Mouse (Mus musculus): ENCODE results near the gene Lpcat4. TPM values are rescaled to one million over a fixed set of nuclear protein-coding genes. Genes with fewer than 3 reads are reported as not detected.

Gene Lpcat4
- polyA plus RNA-seq, 1 experiment from 2014 or later, result 18.5 TPM

- Histone ChIP-seq H3K9ac (peak overlapping the region; percentile 91), H3K27me3 (peaks cover 7% of the 10 kb centered on the region; the same call in 1 of the 2 replicates), H3K4me2 (peak overlapping the region; percentile 82), H3K4me3 (peak overlapping the region; percentile 81), H3K27ac (replicated peaks) (peak overlapping the region; percentile 98), H3K9me3 (no peaks in the 10 kb centered on the region), H3K4me1 (replicated peaks) (peaks cover 12% of the 10 kb centered on the region), H3K36me3 (peaks cover 21% of the 10 kb centered on the region)
- peak; percentile 78 for ATAC-seq (ENCODE audit: low read depth)
- WGBS, result 0% methylated on average over 28 of the region's 28 CpGs
These were observed 860 bp downstream of the Lpcat4 start for GRCm38 (mm10) chr2:112239935-112240721.

DNA sequence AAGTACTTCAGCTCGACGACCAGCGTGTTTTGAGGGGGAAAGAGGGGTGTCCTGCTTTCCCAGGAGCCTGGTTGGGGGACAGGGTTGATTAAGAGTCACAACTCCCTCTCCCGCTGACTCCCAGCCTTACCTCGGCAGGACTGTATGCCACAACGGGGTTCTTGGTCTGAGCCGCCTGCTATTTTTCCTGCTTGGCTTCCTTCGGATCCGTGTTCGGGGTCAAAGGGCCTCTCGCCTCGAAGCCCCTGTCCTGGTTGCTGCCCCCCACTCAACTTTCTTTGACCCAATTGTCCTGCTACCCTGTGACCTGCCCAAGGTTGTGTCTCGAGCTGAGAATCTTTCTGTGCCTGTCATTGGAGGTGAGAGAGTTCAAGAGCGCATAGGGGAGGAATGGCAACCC lies 2.5 kb downstream of the Lpcat4 start:
- H3K27ac ChIP-seq (replicated peaks), result no peak overlapping the region
- peaks cover 7% of the 10 kb centered on the region; the same call in 1 of the 2 replicates for H3K27me3 ChIP-seq
- H3K4me2 ChIP-seq, result no peak overlapping the region
- H3K9me3 ChIP-seq, result no peaks in the 10 kb centered on the region
- 87% methylated on average over 14 of the region's 14 CpGs for WGBS
- peaks cover 37% of the 10 kb centered on the region for H3K36me3 ChIP-seq
- H3K9ac ChIP-seq, result no peak overlapping the region
- peaks cover 12% of the 10 kb centered on the region for H3K4me1 ChIP-seq (replicated peaks)
- no peak for ATAC-seq (ENCODE audit: low read depth)
- H3K4me3 ChIP-seq, result no peak overlapping the region

GRCm38 (mm10) chr2:112245307-112245706 lies 6.0 kb downstream of the Lpcat4 start:
- Histone ChIP-seq H3K27ac (replicated peaks) (no peak overlapping the region), H3K4me2 (no peak overlapping the region), H3K4me1 (replicated peaks) (peaks cover 11% of the 10 kb centered on the region), H3K36me3 (peaks cover 50% of the 10 kb centered on the region), H3K27me3 (no peaks in the 10 kb centered on the region), H3K9me3 (no peaks in the 10 kb centered on the region), H3K9ac (no peak overlapping the region), H3K4me3 (no peak overlapping the region)
- no peak for ATAC-seq (ENCODE audit: low read depth)
- 94% methylated on average over 5 of the region's 5 CpGs for WGBS

GRCm38 (mm10) chr2:112246193-112246592 lies 6.9 kb downstream of the Lpcat4 start:
- peaks cover 50% of the 10 kb centered on the region for H3K36me3 ChIP-seq
- H3K9ac ChIP-seq, result no peak overlapping the region
- H3K4me2 ChIP-seq, result no peak overlapping the region
- H3K4me3 ChIP-seq, result no peak overlapping the region
- no peaks in the 10 kb centered on the region for H3K27me3 ChIP-seq
- H3K4me1 ChIP-seq (replicated peaks), result peaks cover 2% of the 10 kb centered on the region
- H3K27ac ChIP-seq (replicated peaks), result no peak overlapping the region
- 89% methylated on average over 6 of the region's 6 CpGs for WGBS
- no peak for ATAC-seq (ENCODE audit: low read depth)
- no peaks in the 10 kb centered on the region for H3K9me3 ChIP-seq

GRCm38 (mm10) chr2:112247323-112247722 lies 8.1 kb downstream of the Lpcat4 start:
- Histone ChIP-seq H3K4me3 (no peak overlapping the region), H3K36me3 (peaks cover 50% of the 10 kb centered on the region), H3K4me1 (replicated peaks) (no peaks in the 10 kb centered on the region), H3K4me2 (no peak overlapping the region), H3K9me3 (no peaks in the 10 kb centered on the region), H3K27me3 (no peaks in the 10 kb centered on the region), H3K9ac (no peak overlapping the region), H3K27ac (replicated peaks) (no peak overlapping the region)
- ATAC-seq (ENCODE audit: low read depth), result no peak
- WGBS, result 87% methylated on average over 10 of the region's 10 CpGs

- no peak overlapping the region for H3K4me3 ChIP-seq
- H3K27me3 ChIP-seq, result no peaks in the 10 kb centered on the region
- no peak for ATAC-seq (ENCODE audit: low read depth)
- H3K9ac ChIP-seq, result no peak overlapping the region
- no peaks in the 10 kb centered on the region for H3K9me3 ChIP-seq
- no peak overlapping the region for H3K27ac ChIP-seq (replicated peaks)
- no peaks in the 10 kb centered on the region for H3K4me1 ChIP-seq (replicated peaks)
- peaks cover 31% of the 10 kb centered on the region for H3K36me3 ChIP-seq
- no peak overlapping the region for H3K4me2 ChIP-seq
- 89% methylated on average over 10 of the region's 10 CpGs for WGBS
These were observed 10.6 kb downstream of the Lpcat4 start for GRCm38 (mm10) chr2:112249780-112250453.

DNA sequence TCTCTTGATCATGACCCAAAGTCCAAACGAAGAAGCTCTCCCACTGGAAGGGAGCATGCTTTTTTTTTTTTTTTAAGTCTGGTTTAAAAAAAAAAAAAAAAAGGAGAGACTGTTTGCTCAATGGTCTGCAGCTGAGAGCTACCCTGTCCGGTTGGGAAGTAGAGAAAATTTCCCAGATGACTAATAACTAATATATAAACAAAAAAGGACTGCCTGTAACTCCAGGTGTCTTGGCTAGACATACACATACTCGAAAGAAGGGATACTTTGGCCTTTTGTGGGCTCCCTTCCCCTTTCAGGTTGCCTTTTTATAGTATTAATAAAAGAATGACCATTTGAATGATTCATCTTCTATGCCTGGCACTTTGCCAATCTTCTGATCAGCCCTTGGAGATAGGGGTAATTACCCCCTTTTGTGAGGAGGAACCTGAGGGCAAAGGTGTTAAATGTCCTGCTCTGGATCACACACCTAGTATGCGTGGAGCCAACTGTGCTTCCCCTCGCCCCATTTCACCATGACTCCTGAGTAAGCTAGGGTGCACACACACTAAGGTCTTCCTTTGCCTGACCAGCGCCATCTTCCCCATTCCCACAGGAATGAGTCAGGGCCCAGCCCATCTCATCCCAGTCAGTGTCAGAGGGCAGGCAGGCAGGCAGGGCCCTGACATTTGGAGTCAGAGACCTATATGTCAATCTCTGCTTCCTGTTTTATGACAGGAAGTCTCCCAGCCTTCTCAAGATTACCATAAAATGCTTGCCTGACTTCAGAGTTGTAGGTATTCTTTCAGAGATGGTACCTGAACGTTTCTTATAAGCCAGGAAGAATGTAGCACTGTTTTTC lies 15.6 kb downstream of the Lpcat4 start:
- Histone ChIP-seq H3K36me3 (no peaks in the 10 kb centered on the region), H3K27me3 (no peaks in the 10 kb centered on the region), H3K9ac (no peak overlapping the region), H3K27ac (replicated peaks) (no peak overlapping the region), H3K4me1 (replicated peaks) (no peaks in the 10 kb centered on the region), H3K4me2 (no peak overlapping the region), H3K9me3 (no peaks in the 10 kb centered on the region), H3K4me3 (no peak overlapping the region)
- WGBS, result 73% methylated on average over 7 of the region's 7 CpGs
- ATAC-seq (ENCODE audit: low read depth), result no peak

DNA sequence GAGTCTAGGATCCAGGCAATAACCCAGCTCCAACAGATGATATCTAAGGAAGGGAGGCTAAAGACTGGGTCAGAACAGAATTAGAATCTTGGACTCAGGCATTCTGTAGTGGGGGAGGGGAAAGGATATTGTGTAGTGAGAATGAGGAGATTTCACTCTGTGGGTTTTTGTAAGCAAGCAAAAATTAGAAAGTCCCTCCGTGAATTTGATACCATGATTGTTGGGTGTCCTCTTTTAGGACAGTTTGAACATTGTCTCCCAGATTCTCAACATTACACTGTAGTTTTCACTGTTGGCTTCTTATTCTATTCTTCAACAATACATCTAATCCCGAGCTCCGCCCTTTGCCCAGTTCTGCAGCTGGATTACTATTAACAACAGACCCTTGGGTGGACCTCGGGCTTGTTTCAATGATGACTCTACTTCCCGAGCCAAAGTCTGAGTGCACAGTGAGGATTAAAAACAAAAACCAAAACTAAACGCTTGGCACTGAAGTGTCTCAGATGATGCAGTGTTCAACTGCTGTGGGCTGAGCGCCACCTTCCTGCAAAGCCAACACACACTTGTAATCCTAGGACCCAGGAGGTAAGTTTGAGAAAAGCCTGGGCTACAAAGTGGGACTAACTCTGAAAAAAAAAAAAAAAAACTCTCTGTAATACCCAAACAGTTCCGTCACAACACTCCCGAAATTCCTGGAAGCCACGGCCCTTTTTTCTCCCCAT lies 20.1 kb downstream of the Lpcat4 start, which contains the start of gene Nutm1:
Gene Nutm1, minus strand, starts transcription at position 51 of the 722 bp plus-strand sequence.
- H3K36me3 ChIP-seq, result no peaks in the 10 kb centered on the region
- no peaks in the 10 kb centered on the region for H3K27me3 ChIP-seq
- H3K9me3 ChIP-seq, result no peaks in the 10 kb centered on the region
- no peak within 1 kb of the TSS for H3K9ac ChIP-seq
- ATAC-seq (ENCODE audit: low read depth), result no peak
- 81% methylated on average over 10 of the region's 10 CpGs for WGBS
- peaks cover 12% of the 10 kb centered on the region for H3K4me1 ChIP-seq (replicated peaks)
- H3K27ac ChIP-seq (replicated peaks), result no peak within 1 kb of the TSS
- no peak within 1 kb of the TSS for H3K4me2 ChIP-seq
- H3K4me3 ChIP-seq, result no peak within 1 kb of the TSS

- Histone ChIP-seq H3K9ac (peak within 1 kb of the TSS; percentile 74), H3K4me2 (peak within 1 kb of the TSS; percentile 72), H3K36me3 (no peaks in the 10 kb centered on the region), H3K4me1 (replicated peaks) (peaks cover 26% of the 10 kb centered on the region), H3K27me3 (no peaks in the 10 kb centered on the region), H3K27ac (replicated peaks) (peak within 1 kb of the TSS; percentile 77), H3K9me3 (no peaks in the 10 kb centered on the region), H3K4me3 (peak within 1 kb of the TSS; percentile 64)
- WGBS, result under 1% methylated on average over 36 of the region's 36 CpGs
- peak; percentile 57 for ATAC-seq (ENCODE audit: low read depth)
These were observed 22.7 kb downstream of the Lpcat4 start, which contains the start of gene Nop10 for GRCm38 (mm10) chr2:112261748-112262653. Gene Nop10 (plus strand): TSS chr2:112261926.

- Histone ChIP-seq H3K4me3 (peak overlapping the region; percentile 64), H3K4me2 (peak overlapping the region; percentile 72), H3K36me3 (no peaks in the 10 kb centered on the region), H3K27ac (replicated peaks) (peak overlapping the region; percentile 77), H3K27me3 (no peaks in the 10 kb centered on the region), H3K4me1 (replicated peaks) (peaks cover 35% of the 10 kb centered on the region), H3K9ac (peak overlapping the region; percentile 74), H3K9me3 (no peaks in the 10 kb centered on the region)
- WGBS, result 38% methylated on average over 4 of the region's 4 CpGs
- no peak for ATAC-seq (ENCODE audit: low read depth)
These were observed 23.6 kb downstream of the Lpcat4 start for GRCm38 (mm10) chr2:112262779-112263295.

All from neural tube, embryonic 13.5 days (tissue).